Mouse (Mus musculus) B cell, adult 62 days (primary cell): ENCODE measurements around the gene Lce1g. TPM values are rescaled to one million over a fixed set of nuclear protein-coding genes. Genes with fewer than 3 reads are reported as not detected.

ENCODE experiments used
- total RNA-seq: library from RNA; stranded (reverse); gene quantifications from 4 replicates; pipeline ENCODE4 v1.2.4, GENCODE M21; 2023

Gene Lce1g
- not detected in 4 replicates for total RNA-seq

DNA sequence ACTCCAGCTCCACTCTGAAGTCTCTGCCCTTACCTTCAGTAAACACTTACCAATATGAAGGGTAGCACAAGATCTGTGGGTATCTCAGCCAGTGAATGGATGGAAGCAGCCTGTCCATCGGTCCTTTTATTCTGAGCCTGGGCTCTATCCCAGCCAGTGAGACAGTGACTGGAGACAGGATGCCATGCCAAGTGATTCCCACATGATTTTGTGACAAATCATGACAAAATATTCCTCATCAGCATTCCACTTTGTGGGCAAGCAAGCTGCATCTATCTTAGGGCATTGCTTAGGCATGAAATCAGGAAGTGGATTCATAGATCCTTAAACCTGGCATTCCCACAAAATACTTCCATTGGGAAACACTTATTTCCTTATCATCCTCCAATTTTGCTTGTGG lies at the start of gene Lce1g:
Gene Lce1g, minus strand, starts transcription at position 101 of the 400 bp plus-strand sequence.

DNA sequence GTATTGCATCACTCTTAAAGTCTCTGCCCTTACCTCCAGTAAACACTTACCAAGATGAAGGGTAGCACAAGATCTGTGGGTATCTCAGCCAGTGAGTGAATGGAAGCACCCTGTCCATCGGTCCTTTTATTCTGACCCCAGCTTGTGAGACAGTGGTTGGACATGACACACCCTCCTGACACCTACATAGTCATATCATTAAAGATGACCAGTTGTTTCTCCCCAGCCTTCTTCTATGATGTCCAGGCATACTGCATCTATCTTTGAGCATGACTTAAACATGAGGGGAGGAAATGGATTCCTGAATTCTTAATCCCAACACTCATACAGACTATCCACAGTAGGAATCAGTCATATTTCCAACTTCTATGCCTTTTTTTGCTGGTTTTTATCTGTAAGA lies 38.3 kb upstream of the Lce1g start, which contains the start of gene Lce1j:
Gene Lce1j, minus strand, starts transcription at position 101 of the 400 bp plus-strand sequence.

DNA sequence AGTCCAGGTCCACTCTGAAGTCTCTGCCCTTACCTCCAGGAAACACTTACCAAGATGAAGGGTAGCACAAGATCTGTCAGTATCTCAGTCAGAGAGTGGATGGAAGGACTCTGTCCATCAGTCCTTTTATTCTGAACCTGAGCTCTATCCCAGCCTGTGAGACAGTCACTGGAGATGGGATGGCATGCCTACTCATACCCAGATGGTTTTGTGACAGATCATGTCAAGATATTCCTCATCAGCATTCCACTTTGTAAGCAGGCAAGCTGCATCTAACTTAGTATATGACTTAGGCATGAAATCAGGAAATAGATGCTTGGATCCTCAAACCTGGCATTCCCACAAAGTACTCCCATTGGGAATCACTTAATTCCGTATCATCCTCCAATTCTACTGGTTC lies 26.7 kb upstream of the Lce1g start, which contains the start of gene Lce1i:
Gene Lce1i, minus strand, starts transcription at position 101 of the 400 bp plus-strand sequence.

DNA sequence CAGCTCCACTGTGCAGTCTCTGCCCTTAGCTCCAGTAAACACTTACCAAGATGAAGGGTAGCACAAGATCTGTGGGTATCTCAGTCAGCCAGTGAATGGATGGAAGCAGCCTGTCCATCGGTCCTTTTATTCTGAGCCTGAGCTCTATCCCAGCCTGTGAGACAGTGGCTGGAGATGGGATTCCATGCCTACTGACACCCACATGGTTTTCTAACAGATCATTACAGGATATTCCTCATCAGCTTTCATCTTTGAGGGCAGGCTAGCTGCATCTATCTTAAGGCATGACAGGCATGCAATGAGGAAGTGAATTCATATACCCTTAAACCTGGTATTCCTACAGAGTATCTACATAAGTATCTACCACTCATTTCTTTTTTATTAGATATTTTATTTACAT lies 12.8 kb upstream of the Lce1g start, which contains the start of gene Lce1h:
Gene Lce1h, minus strand, starts transcription at position 101 of the 400 bp plus-strand sequence.

DNA sequence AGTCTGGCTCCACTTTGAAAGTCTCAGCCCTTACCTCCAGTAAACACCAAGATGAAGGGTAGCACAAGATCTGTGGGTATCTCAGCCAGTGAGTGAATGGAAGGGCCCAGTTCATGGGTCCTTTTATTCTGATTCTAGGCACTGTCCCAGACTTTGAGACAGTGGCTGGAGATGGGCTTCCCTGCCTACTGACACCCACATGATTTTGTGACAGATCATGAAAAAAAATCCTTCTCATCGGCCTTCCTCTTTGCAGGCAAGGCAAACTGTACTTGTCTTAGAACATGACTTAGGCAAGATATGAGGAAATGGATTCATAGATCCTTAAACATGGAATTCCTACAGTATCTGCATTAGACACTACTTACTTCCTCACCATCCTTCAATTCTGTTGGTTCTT lies 13.1 kb downstream of the Lce1g start, which contains the start of gene Gm38119:
Gene Gm38119, minus strand, starts transcription at position 101 of the 400 bp plus-strand sequence.

DNA sequence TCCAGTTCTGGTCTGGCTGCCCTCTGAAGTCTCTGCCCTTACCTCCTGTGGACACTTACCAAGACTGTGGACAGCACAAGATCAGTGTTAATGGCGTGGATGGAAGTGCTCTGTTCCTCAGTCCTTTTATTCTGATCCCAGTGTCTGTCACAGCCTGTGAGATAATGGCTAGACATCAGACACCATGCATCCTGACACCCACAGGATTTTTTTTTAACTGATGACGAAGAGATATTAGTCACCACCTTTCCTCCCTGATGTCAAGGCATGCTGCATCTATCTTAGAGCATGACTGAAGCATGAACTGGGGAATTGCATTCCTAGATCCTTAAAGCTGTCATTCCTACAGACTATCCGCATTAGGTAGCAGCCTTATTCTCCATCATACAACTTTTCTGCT lies 31.9 kb downstream of the Lce1g start, which contains the start of gene Lce1f:
Gene Lce1f, minus strand, starts transcription at position 101 of the 400 bp plus-strand sequence.

DNA sequence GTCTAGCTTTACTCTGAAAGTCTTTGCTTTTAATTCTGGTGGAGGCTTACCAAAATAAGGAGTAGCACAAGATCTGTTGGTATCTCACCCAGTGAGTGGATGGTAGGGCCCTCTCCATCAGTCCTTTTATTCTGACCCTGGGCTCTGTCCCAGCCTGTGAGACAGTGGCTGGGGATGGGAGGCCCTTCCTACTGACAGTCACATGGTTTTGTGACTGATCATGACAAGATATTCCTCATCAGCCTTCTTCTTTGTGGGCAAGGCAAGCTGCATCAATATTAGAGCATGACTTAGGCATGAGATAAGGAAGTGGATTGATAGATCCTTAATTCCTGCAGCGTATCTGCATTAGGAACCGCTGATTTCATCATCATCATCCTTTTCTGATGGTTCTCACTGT lies 43.2 kb downstream of the Lce1g start, which contains the start of gene Lce1e:
Gene Lce1e, minus strand, starts transcription at position 101 of the 400 bp plus-strand sequence.

Other genes with a start within 250 kb of the Lce1g start
- not detected in 4 replicates for gene 2310046K23Rik, start 217.8 kb downstream of the Lce1g start, total RNA-seq
- not detected in 4 replicates for gene Ivl, start 178.6 kb downstream of the Lce1g start, total RNA-seq
- not detected in 4 replicates for gene Smcp, start 163.3 kb downstream of the Lce1g start, total RNA-seq
- not detected in 4 replicates for gene 2210017I01Rik, start 144.8 kb downstream of the Lce1g start, total RNA-seq
- gene Lce6a, start 130.7 kb downstream of the Lce1g start, total RNA-seq, result not detected in 4 replicates
- gene Lce1a1, start 104.0 kb downstream of the Lce1g start, total RNA-seq, result not detected in 4 replicates
- not detected in 4 replicates for gene Lce1b, start 95.4 kb downstream of the Lce1g start, total RNA-seq
- gene Lce1a2, start 82.0 kb downstream of the Lce1g start, total RNA-seq, result not detected in 4 replicates
- gene Lce1c, start 73.1 kb downstream of the Lce1g start, total RNA-seq, result not detected in 4 replicates
- not detected in 4 replicates for gene Lce1d, start 65.1 kb downstream of the Lce1g start, total RNA-seq
- gene Lce1e, start 43.3 kb downstream of the Lce1g start, total RNA-seq, result not detected in 4 replicates
- not detected in 4 replicates for gene Lce1f, start 32.0 kb downstream of the Lce1g start, total RNA-seq
- gene Gm38119, start 13.2 kb downstream of the Lce1g start, total RNA-seq, result not detected in 4 replicates
- gene Lce1h, start 12.7 kb upstream of the Lce1g start, total RNA-seq, result not detected in 4 replicates
- not detected in 4 replicates for gene Lce1i, start 26.6 kb upstream of the Lce1g start, total RNA-seq
- not detected in 4 replicates for gene Lce1j, start 38.2 kb upstream of the Lce1g start, total RNA-seq
- gene Lce1k, start 55.6 kb upstream of the Lce1g start, total RNA-seq, result not detected in 4 replicates
- gene Kprp, start 74.9 kb upstream of the Lce1g start, total RNA-seq, result not detected in 4 replicates
- gene Lce1l, start 98.9 kb upstream of the Lce1g start, total RNA-seq, result not detected in 4 replicates
- gene 2310050C09Rik, start 117.9 kb upstream of the Lce1g start, total RNA-seq, result not detected in 4 replicates
- not detected in 4 replicates for gene Lce3a, start 173.9 kb upstream of the Lce1g start, total RNA-seq
- gene Lce3b, start 180.6 kb upstream of the Lce1g start, total RNA-seq, result not detected in 4 replicates
- not detected in 4 replicates for gene Lce3c, start 192.1 kb upstream of the Lce1g start, total RNA-seq
- gene Lce3d, start 205.1 kb upstream of the Lce1g start, total RNA-seq, result not detected in 4 replicates
- not detected in 4 replicates for gene Lce3e, start 214.7 kb upstream of the Lce1g start, total RNA-seq
- not detected in 4 replicates for gene Lce3f, start 239.9 kb upstream of the Lce1g start, total RNA-seq